Mouse (Mus musculus) midbrain, embryonic 12.5 days (tissue): ENCODE results near the gene Fkbp2. TPM values are rescaled to one million over a fixed set of nuclear protein-coding genes. Genes with fewer than 3 reads are reported as not detected.

Experiments
- ATAC-seq: fragments of 200-750 bp; cut with Nextera tagmentation; 2 replicates; pipeline ENCODE4 v1.8.0; 2017; ENCODE audit warnings: low read depth, moderate TSS enrichment, moderate library complexity; ENCODE audit not compliant: low FRiP score
- H3K27ac ChIP-seq: fragments of 300-500 bp; sonication (generic); replicated peaks from 2 replicates; pipeline ENCODE4 v1.5.1; 2016; ENCODE audit warnings: mild to moderate bottlenecking
- H3K27me3 ChIP-seq: fragments of 300-500 bp; sonication (generic); 2 replicates; pipeline ENCODE4 v1.6.1; 2016; ENCODE audit warnings: mild to moderate bottlenecking
- H3K36me3 ChIP-seq: fragments of 300-500 bp; sonication (generic); 2 replicates; pipeline ENCODE4 v1.6.1; 2016
- H3K4me1 ChIP-seq: fragments of 300-500 bp; sonication (generic); 2 replicates; pipeline ENCODE4 v1.6.1; 2016
- H3K4me2 ChIP-seq: fragments of 300-500 bp; sonication (generic); replicated peaks from 2 replicates; pipeline ENCODE4 v1.6.1; 2016; ENCODE audit warnings: mild to moderate bottlenecking, moderate library complexity
- H3K4me3 ChIP-seq: fragments of 300-500 bp; sonication (generic); 2 replicates; pipeline ENCODE4 v1.5.1; 2016; ENCODE audit warnings: mild to moderate bottlenecking
- H3K9ac ChIP-seq: fragments of 300-500 bp; sonication (generic); replicated peaks from 2 replicates; pipeline ENCODE4 v1.6.1; 2016; ENCODE audit warnings: mild to moderate bottlenecking, moderate library complexity
- H3K9me3 ChIP-seq: fragments of 300-500 bp; sonication (generic); 2 replicates; pipeline ENCODE4 v1.6.1; 2016; ENCODE audit warnings: mild to moderate bottlenecking
- WGBS: fragments of 180-500 bp; shearing (Covaris S2); methylation state at CpG from one replicate; pipeline ENCODE4 v1.1.7; 2016; 5-methylcytosine and 5-hydroxymethylcytosine counted together
- polyA plus RNA-seq: library from polyadenylated mRNA; unstranded; fragments of >200 nt; fragmentation: Nextera tagmentation; extraction: Ambion mirVana; gene quantifications from 2 replicates; pipeline ENCODE4 v1.2.1, GENCODE M21; 2016

Fkbp2 gene
- polyA plus RNA-seq, 1 experiment from 2014 or later, result 83.9 TPM

GRCm38 (mm10) chr19:6931002-6931401 lies 49.3 kb downstream of the Fkbp2 start:
- no peaks in the 10 kb centered on the region for H3K36me3 ChIP-seq
- no peak overlapping the region for H3K9ac ChIP-seq
- 0% methylated on average over 1 of the region's 2 CpGs for WGBS

GRCm38 (mm10) chr19:6928080-6928479 lies 52.2 kb downstream of the Fkbp2 start:
- Histone ChIP-seq H3K27me3 (peaks cover 97% of the 10 kb centered on the region), H3K9me3 (no peaks in the 10 kb centered on the region), H3K4me2 (no peak overlapping the region), H3K9ac (no peak overlapping the region), H3K27ac (no peak overlapping the region), H3K4me1 (peaks cover 23% of the 10 kb centered on the region; the same call in 1 of the 2 replicates), H3K4me3 (no peak overlapping the region), H3K36me3 (no peaks in the 10 kb centered on the region)
- ATAC-seq, result no peak
- 6% methylated on average over 9 of the region's 9 CpGs for WGBS

More at GRCm38 (mm10) chr19:6931002-6931401, 49.3 kb downstream of the Fkbp2 start:
- Histone ChIP-seq H3K4me1 (peaks cover 21% of the 10 kb centered on the region), H3K4me3 (no peak overlapping the region), H3K27ac (no peak overlapping the region), H3K4me2 (no peak overlapping the region), H3K9me3 (no peaks in the 10 kb centered on the region), H3K27me3 (peaks cover 97% of the 10 kb centered on the region)
- ATAC-seq, result no peak

Other genes with a start within 250 kb of the Fkbp2 start
- 7.9 and 10.8 TPM in 2 replicates for gene Rps6ka4, start 139.9 kb downstream of the Fkbp2 start, polyA plus RNA-seq
- 0.69 and 1.1 TPM in 2 replicates for gene Ccdc88b, start 122.3 kb downstream of the Fkbp2 start, polyA plus RNA-seq
- gene Trmt112, start 70.8 kb downstream of the Fkbp2 start, polyA plus RNA-seq, result 129 and 139 TPM in 2 replicates
- gene Prdx5, start 70.4 kb downstream of the Fkbp2 start, polyA plus RNA-seq, result 172 and 191 TPM in 2 replicates
- gene Esrra, start 58.7 kb downstream of the Fkbp2 start, polyA plus RNA-seq, result 13.9 and 14.3 TPM in 2 replicates
- gene Catsperz, start 55.1 kb downstream of the Fkbp2 start, polyA plus RNA-seq, result 0.68 and 0.97 TPM in 2 replicates
- 0.19 and 0.52 TPM in 2 replicates for gene Kcnk4, start 46.0 kb downstream of the Fkbp2 start, polyA plus RNA-seq
- gene Bad, start 38.6 kb downstream of the Fkbp2 start, polyA plus RNA-seq, result 67.6 and 69.0 TPM in 2 replicates
- 37.7 and 38.3 TPM in 2 replicates for gene Gpr137, start 38.0 kb downstream of the Fkbp2 start, polyA plus RNA-seq
- 265 and 314 TPM in 2 replicates for gene Ppp1r14b, start 5.5 kb downstream of the Fkbp2 start, polyA plus RNA-seq
- gene Plcb3, start 4.0 kb downstream of the Fkbp2 start, polyA plus RNA-seq, result 21.6 and 22.5 TPM in 2 replicates
- gene Vegfb, start 7.2 kb upstream of the Fkbp2 start, polyA plus RNA-seq, result 34.3 and 35.0 TPM in 2 replicates
- 21.2 and 23.2 TPM in 2 replicates for gene Dnajc4, start 12.1 kb upstream of the Fkbp2 start, polyA plus RNA-seq
- 18.7 and 19.0 TPM in 2 replicates for gene Nudt22, start 15.6 kb upstream of the Fkbp2 start, polyA plus RNA-seq
- 12.4 and 12.6 TPM in 2 replicates for gene Trpt1, start 15.6 kb upstream of the Fkbp2 start, polyA plus RNA-seq
- gene Fermt3, start 39.0 kb upstream of the Fkbp2 start, polyA plus RNA-seq, result 6.5 and 8.2 TPM in 2 replicates
- gene Stip1, start 59.5 kb upstream of the Fkbp2 start, polyA plus RNA-seq, result 315 and 316 TPM in 2 replicates
- gene Macrod1, start 76.3 kb upstream of the Fkbp2 start, polyA plus RNA-seq, result 3.0 and 3.3 TPM in 2 replicates
- gene Flrt1, start 125.2 kb upstream of the Fkbp2 start, polyA plus RNA-seq, result 8.0 and 8.2 TPM in 2 replicates
- gene Otub1, start 225.8 kb upstream of the Fkbp2 start, polyA plus RNA-seq, result 230 and 248 TPM in 2 replicates
- gene Cox8a, start 237.1 kb upstream of the Fkbp2 start, polyA plus RNA-seq, result 763 and 786 TPM in 2 replicates